Mouse (Mus musculus): ENCODE measurements at regions not wholly inside any gene's neighbourhood (a gene's known extent, or its start where the extent isn't known, plus 50 kb on each side); places are given as distances from the start of the nearest gene placed in this dataset.
"Not testable (repeated sequence)": the region's sequence is repeated elsewhere in the genome, so short reads cannot be mapped to it uniquely, and the experiment has no call there.

- DNase-seq: no peak
Measured at GRCm38 (mm10) chr8:15670722-15671121, 624.8 kb upstream of the BB014433 start.

DNA sequence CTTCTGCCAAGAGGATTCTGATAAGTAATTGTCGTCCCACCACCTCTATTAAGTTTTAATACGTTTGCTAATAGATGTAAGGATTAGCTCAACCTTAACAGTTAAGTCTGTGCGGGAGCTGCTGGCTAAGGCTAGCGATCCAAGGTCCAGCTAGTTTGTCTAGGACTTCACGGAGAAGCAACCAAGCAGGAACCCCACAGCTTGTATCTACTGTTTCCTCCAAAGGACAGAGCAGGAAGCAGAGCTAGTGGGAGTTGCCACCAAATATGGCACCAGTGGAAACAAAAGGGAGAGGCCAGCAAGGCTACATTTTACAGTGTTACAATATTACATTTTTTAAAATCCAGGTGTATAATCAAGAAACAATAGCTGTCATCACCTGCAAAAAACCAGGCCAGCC is 624.4 kb upstream of the BB014433 start:
- no peak for DNase-seq

DNA sequence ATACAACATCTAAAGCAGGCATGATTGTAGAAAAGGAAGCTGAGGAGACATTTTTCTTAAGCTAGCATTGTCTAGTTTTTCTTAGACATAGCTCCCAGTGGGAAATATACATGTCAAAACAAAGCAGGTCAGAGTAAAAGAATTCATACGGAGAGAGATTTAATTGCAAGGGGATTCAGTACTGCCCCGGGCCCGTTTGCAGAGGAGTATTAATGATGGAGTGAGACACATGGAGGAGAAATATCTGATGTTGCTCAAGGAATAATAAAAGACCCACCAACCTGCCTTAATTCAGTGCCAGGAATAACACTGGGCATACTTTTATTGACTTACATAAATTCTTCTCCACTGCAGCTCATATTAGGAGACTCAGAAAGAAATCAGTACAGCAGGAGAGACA is 623.6 kb upstream of the BB014433 start:
- DNase-seq: no peak

- no peak for DNase-seq
Measured at GRCm38 (mm10) chr8:15660602-15661001, 614.7 kb upstream of the BB014433 start.

- no peak for DNase-seq
Measured at GRCm38 (mm10) chr8:15634769-15635366, 589.0 kb upstream of the BB014433 start.

- DNase-seq: no peak
Measured at GRCm38 (mm10) chr8:15628584-15628983, 582.7 kb upstream of the BB014433 start.

- DNase-seq: not testable (repeated sequence)
Measured at GRCm38 (mm10) chr8:15623602-15624392, 577.9 kb upstream of the BB014433 start.

DNA sequence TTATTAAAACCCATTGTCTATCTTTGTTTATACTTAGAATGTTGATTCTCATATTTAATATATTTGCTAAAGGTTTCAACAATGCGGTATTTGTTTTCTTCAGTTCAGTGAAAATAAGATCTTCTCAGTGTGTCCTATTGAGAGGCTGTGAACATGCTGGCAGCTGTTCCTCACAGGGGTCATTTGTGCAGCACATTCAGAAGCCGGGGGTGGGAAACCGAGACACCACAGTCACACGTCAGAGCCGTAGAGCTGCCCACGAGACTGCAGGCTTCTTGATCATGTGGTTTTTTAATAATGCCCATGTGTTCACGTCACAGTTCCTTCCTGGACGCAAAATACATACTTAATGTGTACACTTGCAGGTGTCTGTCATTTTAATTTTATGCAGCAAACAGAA is 564.3 kb upstream of the BB014433 start:
- no peak for DNase-seq

DNA sequence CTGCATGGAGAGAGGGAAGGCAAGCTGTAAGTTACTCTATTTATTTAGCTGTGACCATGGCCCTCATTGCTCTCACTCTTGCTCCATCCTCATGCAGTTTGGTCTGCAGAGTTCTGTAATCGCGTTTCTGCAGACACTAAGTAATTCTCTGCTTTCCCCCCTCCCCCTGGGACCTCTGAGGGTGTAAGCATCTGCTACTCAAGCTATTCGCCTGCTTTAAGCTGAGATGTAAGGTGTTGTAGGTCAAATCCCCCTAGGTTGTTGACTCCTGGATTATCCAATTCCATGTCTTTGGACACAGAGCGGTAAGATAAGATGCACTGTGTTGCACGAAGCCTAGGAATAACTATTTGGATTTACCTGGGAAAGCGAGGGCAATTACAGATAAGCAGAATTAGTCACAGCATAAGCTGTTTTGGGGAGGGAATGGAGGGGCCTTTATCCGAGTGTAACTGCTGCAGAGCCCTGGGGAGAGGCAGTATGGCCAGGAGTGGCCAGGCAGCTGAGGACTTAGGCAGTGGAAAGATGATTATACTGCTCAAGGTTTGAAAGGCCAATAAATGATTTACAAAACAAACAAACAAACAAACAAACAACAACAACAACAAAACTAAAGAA is 561.8 kb upstream of the BB014433 start:
- no peak for DNase-seq

DNA sequence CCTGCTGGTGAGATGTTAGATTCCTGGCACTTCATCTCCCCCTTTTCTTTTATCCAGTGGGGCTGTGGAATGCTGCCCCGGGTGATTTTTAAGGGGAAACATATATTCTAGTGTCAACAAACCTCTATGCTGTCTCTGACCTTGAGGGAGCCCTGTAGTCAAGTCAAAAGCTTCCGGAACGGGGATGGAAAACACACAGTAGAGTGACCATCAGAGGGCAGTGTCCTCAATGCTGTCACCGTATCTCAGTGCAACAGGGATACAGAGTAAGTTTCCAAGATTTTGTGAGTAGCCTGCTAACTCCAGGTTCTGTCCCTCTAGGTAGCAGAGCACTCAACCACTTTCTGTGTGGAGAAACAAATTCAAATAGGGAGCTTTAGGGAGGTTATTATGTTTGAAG is 555.7 kb upstream of the BB014433 start:
- DNase-seq: no peak

- DNase-seq: no peak
Measured at GRCm38 (mm10) chr8:15593106-15593505, 547.2 kb upstream of the BB014433 start.

DNA sequence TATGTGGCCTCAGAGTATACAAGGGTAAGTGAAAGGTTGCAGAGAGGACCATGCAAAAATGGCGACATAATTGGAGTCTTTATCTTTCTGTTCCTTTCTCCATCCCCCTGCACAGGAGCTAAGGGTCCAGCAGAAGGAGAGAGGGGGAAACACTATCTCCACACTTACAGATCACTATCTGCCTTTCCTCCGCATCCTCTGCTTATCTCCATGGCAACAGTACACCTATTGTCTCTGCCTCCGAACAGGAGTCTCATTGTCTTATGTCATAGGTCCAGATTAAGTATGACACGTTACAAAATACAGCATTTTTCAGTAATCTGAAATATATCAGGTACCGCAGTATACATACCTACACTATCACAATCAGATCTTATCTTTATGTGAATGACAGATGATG is 537.9 kb upstream of the BB014433 start:
- no peak for DNase-seq

DNA sequence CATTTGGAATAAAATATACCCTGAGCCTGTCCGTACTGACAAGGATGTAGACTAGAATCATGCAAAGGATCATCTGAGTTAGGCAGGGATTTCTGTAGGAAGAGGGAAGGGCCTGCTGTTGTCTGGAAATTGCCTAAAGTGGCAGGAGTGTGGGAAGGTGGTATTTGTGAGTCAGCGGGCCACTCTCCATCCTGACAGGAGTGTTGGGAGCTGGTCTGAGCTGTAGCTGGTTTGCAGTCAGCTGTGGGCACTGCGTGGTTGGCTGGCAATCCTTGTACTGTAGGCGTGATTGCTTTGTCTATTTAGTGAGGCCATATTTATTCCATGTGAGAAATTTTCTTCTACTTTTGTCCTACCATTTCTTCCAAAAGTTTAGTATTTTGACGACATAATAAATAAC is 524.2 kb upstream of the BB014433 start:
- DNase-seq: no peak

DNA sequence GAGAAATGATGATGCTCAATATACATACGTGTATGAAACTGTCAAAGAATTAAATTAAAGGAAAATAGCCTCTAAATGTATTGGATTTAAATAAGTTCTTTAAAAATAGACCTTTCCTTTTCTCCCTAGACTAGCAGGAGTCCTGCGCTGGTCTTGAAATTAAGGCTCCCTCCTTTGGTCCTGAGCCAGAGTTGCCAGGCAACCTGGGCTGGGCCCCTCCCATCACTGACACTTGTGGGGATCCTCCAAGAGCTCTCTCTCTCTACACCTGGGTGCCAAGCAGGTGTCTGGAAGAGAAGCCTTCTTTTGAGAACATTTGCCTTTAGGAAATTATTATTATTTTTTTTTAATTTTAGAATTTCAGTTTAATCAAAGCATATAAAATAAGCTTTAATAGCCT is 521.9 kb upstream of the BB014433 start:
- no peak for DNase-seq

- no peak for DNase-seq
Measured at GRCm38 (mm10) chr8:15562310-15563296, 516.7 kb upstream of the BB014433 start.

GRCm38 (mm10) chr8:15532027-15532426 is 486.1 kb upstream of the BB014433 start:
- DNase-seq: no peak

GRCm38 (mm10) chr8:15525461-15525860 is 479.6 kb upstream of the BB014433 start:
- no peak for DNase-seq

DNA sequence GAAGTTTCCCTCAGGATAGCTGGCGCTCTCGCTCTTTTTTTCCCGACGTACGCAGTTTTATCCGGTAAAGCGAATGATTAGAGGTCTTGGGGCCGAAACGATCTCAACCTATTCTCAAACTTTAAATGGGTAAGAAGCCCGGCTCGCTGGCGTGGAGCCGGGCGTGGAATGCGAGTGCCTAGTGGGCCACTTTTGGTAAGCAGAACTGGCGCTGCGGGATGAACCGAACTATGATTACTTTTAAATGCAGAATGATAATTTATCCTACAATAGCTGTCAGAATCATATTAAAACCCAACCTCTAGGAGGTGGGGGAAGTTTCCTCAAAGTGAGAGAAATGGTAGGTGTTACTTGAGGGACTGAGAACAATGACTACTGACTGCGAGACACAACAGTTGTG is 474.0 kb upstream of the BB014433 start:
- DNase-seq: not testable (repeated sequence)

DNA sequence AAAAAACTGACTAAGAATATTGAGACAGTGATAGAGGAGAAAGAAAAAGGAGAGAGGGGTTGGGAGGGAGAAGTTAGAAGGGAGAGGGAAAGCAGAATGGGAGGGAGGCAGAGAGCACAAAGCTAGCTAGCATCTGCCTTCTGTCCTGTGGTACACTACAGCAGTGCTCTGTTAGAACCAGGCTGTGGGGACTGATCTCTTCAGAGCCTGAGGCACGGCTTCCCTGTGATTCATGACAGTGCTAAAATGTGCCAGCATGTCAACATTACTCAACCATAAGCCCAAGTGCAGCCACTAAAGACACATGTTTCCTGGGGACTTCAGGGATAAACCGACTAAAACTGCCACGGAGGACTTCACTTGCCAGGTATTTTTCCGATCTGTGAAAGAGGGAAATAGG is 455.1 kb upstream of the BB014433 start:
- DNase-seq: no peak

- no peak for DNase-seq
Measured at GRCm38 (mm10) chr8:15497566-15497965, 451.7 kb upstream of the BB014433 start.

DNA sequence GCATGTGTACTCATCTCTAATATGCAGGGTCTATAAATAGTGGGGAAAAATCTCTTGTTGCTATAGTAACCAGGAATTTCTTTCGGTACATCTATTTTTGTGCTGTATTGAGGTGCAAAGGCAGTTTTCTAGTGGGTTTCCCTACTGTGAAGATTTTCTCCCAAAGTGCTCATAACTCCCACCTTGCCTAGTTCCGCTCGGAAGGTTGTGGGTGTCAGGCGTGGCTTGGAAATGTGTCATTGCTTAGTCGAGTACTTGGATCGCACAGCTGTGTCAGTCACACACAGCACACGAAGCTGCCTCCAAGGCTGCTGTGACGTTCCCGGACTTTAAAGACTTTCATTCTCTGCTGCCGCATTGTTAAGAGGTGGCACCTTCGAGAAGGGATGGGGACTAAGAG is 450.4 kb upstream of the BB014433 start:
- DNase-seq: no peak

GRCm38 (mm10) chr8:15490774-15491173 is 444.9 kb upstream of the BB014433 start:
- DNase-seq: no peak

- DNase-seq: no peak
Measured at GRCm38 (mm10) chr8:15487579-15487978, 441.7 kb upstream of the BB014433 start.

Measured in liver (tissue).